8 mouse cellular contexts compared by ENCODE assay signal in genomic region chr1:151564377-151564776, GRCm38 (mm10). TPM values are rescaled to one million over a fixed set of nuclear protein-coding genes. Genes with fewer than 3 reads are reported as not detected.
DNase-seq lines count a peak whose midpoint lies in the region; ATAC-seq lines count a peak whose summit lies in the region.

No protein-coding gene starts in this region.

- no peaks in the 10 kb centered on the region for H3K27me3 ChIP-seq in forebrain, embryonic 14.5 days (replicated peaks; ENCODE audit: control insufficient read depth, insufficient read depth, low read length)
- no peaks in the 10 kb centered on the region for H3K27me3 ChIP-seq in hindbrain, embryonic 10.5 days (ENCODE audit: insufficient read depth, poor library complexity, severe bottlenecking)
- no peaks in the 10 kb centered on the region for H3K27me3 ChIP-seq in lung, embryonic 16.5 days (ENCODE audit: control insufficient read depth, insufficient read depth, low read depth, low read length)

- peak; percentile 82 for DNase-seq in ES-CJ7 (ENCODE audit: low read depth, low spot score)
- DNase-seq in forebrain, embryonic 14.5 days (ENCODE audit: low spot score): peak; percentile 73
- DNase-seq in hindbrain, embryonic 10.5 days (ENCODE audit: low spot score): peak; percentile 77
- DNase-seq in layer of hippocampus, adult 8-10 months (ENCODE audit: low spot score in 2 of 2): peak; percentile 25 to 74
- peak; percentile 65 for DNase-seq in ovary, adult 18-20 months (ENCODE audit: low spot score)
- DNase-seq in thymus, adult 18-20 months: peak; percentile 26

- 0 out of 2 replicates have a peak, but pooled peaks cover 4% of the 10 kb centered on the region for H3K4me1 ChIP-seq in forebrain, embryonic 14.5 days (ENCODE audit: control insufficient read depth, insufficient read depth, low read length)
- H3K4me1 ChIP-seq in hindbrain, embryonic 10.5 days (replicated peaks): no peaks in the 10 kb centered on the region
- H3K4me1 ChIP-seq in lung, embryonic 16.5 days (replicated peaks; ENCODE audit: control insufficient read depth, insufficient read depth, low read length): no peaks in the 10 kb centered on the region

- H3K27ac ChIP-seq in forebrain, embryonic 14.5 days (ENCODE audit: low read depth, low read length): no peak overlapping the region
- no peak overlapping the region for H3K27ac ChIP-seq in hindbrain, embryonic 10.5 days
- H3K27ac ChIP-seq in lung, embryonic 16.5 days (ENCODE audit: low read length): no peak overlapping the region

- H3K4me3 ChIP-seq in forebrain, embryonic 14.5 days (ENCODE audit: low read depth, low read length): no peak overlapping the region
- no peak overlapping the region for H3K4me3 ChIP-seq in hindbrain, embryonic 10.5 days
- no peak overlapping the region for H3K4me3 ChIP-seq in lung, embryonic 16.5 days (ENCODE audit: low read length)

- H3K9me3 ChIP-seq in forebrain, embryonic 14.5 days (replicated peaks; ENCODE audit: control insufficient read depth, low read length): no peaks in the 10 kb centered on the region
- no peaks in the 10 kb centered on the region for H3K9me3 ChIP-seq in hindbrain, embryonic 10.5 days
- H3K9me3 ChIP-seq in lung, embryonic 16.5 days (ENCODE audit: control insufficient read depth, low read length): no peaks in the 10 kb centered on the region

- WGBS in forebrain, embryonic 14.5 days: 13% methylated on average over 12 of the region's 12 CpGs
- 18% methylated on average over 12 of the region's 12 CpGs for WGBS in hindbrain, embryonic 10.5 days
- 11% methylated on average over 12 of the region's 12 CpGs for WGBS in lung, embryonic 16.5 days

- no peaks in the 10 kb centered on the region for H3K36me3 ChIP-seq in forebrain, embryonic 14.5 days (ENCODE audit: control insufficient read depth, insufficient read depth, low read length)
- H3K36me3 ChIP-seq in hindbrain, embryonic 10.5 days: no peaks in the 10 kb centered on the region
- H3K36me3 ChIP-seq in lung, embryonic 16.5 days (ENCODE audit: control insufficient read depth, insufficient read depth, low read length): no peaks in the 10 kb centered on the region

- ATAC-seq in cerebellum, adult (ENCODE audit: insufficient number of reproducible peaks, low FRiP score, low TSS enrichment): peak; percentile 83
- peak; percentile 83 for ATAC-seq in forebrain, embryonic 14.5 days
- ATAC-seq in lung, embryonic 16.5 days (ENCODE audit: low read depth): peak; percentile 80

- no peak overlapping the region for H3K4me2 ChIP-seq in forebrain, embryonic 14.5 days (ENCODE audit: low read length)
- H3K4me2 ChIP-seq in lung, embryonic 16.5 days (ENCODE audit: low read depth, low read length): no peak overlapping the region

- H3K9ac ChIP-seq in forebrain, embryonic 14.5 days (ENCODE audit: low read length): no peak overlapping the region
- no peak overlapping the region for H3K9ac ChIP-seq in lung, embryonic 16.5 days (ENCODE audit: low read length)

RNA-seq across cellular contexts. Expression of gene Fam129a, which starts 6.6 kb away (rescaled TPM):
- 0.33 TPM in 2 replicates for polyA plus RNA-seq in forebrain, embryonic 14.5 days (2014; fragmentation: Nextera tagmentation; extraction: Ambion mirVana)
- polyA plus RNA-seq in hindbrain, embryonic 10.5 days (2016; fragmentation: Nextera tagmentation; extraction: Ambion mirVana): 0.68 and 0.93 TPM in 2 replicates
- total RNA-seq in layer of hippocampus, adult 8-10 months (2022): 1 to 10 TPM; 1.8 to 5.3 (median 3.5) TPM
- 12.4 and 14.1 TPM in 2 replicates for polyA plus RNA-seq in lung, embryonic 16.5 days (2015; fragmentation: Nextera tagmentation; extraction: Ambion mirVana)

Comparison
In these comparisons a context has a peak if more than half of its experiments do, and no peak if none do; other contexts are left out.
1. DNase-seq: peak in every context shown above with its lines; median percentile 82 in ES-CJ7; 77 in hindbrain, embryonic 10.5 days; 73 in forebrain, embryonic 14.5 days; 65 in ovary, adult 18-20 months; 50 in layer of hippocampus, adult 8-10 months; 26 in thymus, adult 18-20 months.